Mouse (Mus musculus) megakaryocyte, embryonic 14.5 days (primary cell): ENCODE measurements around the gene Pdzd3.

ENCODE experiments used
- FLI1 ChIP-seq: IDR thresholded peaks from 2 replicates; pipeline ENCODE4 v1.6.1; 2012; ENCODE audit warnings: low read length, inconsistent platforms, mixed read lengths
- GATA1 ChIP-seq: IDR thresholded peaks from 3 replicates; pipeline ENCODE4 v1.6.1; 2012; ENCODE audit warnings: mixed read lengths, low read length, inconsistent platforms, borderline replicate concordance

DNA sequence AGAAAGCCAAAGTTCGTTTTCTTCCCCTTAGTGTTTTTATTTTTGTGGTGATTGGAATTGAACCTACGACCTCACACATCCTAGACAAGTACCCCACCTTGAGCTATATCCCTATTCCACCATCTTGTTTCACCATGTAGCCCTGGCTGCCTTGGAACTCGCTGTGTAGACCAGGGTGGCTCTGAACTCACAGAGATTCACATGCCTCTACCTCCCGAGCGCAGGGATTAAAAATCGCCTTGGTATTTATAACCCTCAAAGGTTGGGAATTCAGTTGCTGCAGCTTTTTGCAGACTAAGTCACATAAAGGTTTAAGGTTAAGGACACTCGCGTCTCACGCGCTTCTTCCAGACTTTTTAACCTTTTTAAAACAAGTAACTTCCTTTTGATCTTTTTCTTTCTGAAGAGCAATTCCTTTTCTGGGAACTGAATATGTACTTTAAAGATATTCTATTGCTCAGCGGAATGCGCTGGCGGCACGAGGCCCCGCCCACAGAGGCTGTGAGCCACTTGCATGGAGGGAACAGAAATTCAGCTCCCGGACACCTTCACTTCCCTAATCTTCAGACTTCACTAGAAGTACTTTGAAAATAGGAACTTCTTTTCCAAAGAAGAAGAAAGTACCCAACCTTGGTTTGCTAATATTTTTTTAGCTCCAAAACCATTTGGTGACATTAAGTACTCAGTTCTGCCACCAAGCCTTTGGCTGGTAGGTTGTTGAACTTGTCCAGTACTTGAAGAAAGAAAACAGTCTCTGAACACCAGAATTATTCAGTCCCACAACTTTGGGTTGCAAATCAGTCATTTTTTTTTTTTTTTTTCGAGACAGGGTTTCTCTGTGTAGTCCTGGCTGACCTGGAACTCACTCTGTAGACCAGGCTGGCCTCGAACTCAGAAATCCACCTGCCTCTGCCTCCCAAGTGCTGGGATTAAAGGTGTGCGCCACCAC, 16.5 kb downstream of the Pdzd3 start:
- TF ChIP-seq GATA1 = no peak
- TF ChIP-seq FLI1 = no peak
